ENCODE assay signal across 14 mouse cellular contexts in the genomic region with DNA sequence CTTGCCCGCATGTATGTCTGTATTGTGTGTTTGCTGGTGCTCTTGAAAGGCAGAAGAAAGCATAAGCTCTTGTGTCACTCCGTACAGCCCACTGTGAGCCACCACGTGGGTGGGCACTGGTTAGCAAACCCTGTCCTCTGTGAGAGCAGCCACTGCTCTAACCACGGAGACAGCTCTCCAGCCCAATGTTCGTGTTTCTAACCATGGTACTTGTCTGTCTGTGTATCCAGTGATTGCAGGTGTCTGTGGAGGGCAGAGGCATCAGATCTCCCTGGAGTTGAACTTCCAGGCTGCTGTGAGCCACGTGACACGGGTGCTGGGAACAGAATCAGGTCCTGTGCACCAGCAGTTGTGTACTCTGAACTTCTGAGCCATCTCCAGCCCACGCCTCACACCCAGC. TPM values are rescaled to one million over a fixed set of nuclear protein-coding genes. Genes with fewer than 3 reads are reported as not detected.
"Had no signal": no experiment of that assay in that cellular context is flagged by ENCODE, and none has a peak within 500 bp of the region (broad histone marks: within the 10 kb centered on the region; RNA-seq: fewer than 3 reads in every experiment).

No protein-coding gene starts in this region.

- H3K27me3 ChIP-seq: liver, embryonic 12.5 days; midbrain, embryonic 13.5 days; midbrain, embryonic 15.5 days; neural tube, embryonic 12.5 days had no signal

- H3K4me2 ChIP-seq: liver, embryonic 12.5 days; lung, embryonic 14.5 days; midbrain, embryonic 11.5 days; midbrain, embryonic 13.5 days; midbrain, embryonic 15.5 days; neural tube, embryonic 12.5 days had no signal

- H3K9me3 ChIP-seq: liver, embryonic 12.5 days; midbrain, embryonic 13.5 days; midbrain, embryonic 15.5 days; neural tube, embryonic 12.5 days had no signal

- ATAC-seq: liver, embryonic 12.5 days; midbrain, embryonic 13.5 days; midbrain, embryonic 15.5 days had no signal

- H3K4me3 ChIP-seq: liver, embryonic 12.5 days; midbrain, embryonic 13.5 days; midbrain, embryonic 15.5 days; neural tube, embryonic 12.5 days had no signal

- H3K9ac ChIP-seq: liver, embryonic 12.5 days; liver, embryonic 14.5 days; lung, embryonic 14.5 days; midbrain, embryonic 13.5 days; midbrain, embryonic 15.5 days; neural tube, embryonic 12.5 days had no signal

- H3K27ac ChIP-seq: liver, embryonic 12.5 days; liver, embryonic 14.5 days; midbrain, embryonic 13.5 days; midbrain, embryonic 15.5 days; neural tube, embryonic 12.5 days had no signal

- DNase-seq: lung, adult 18-20 months; lung, postnatal 10 days; lung, postnatal 4 days; right cerebral cortex, postnatal 14 days; thymus, adult 18-20 months; thymus, postnatal 14 days; thymus, postnatal 36 days had no signal

RNA-seq across cellular contexts. Expression of gene D930020B18Rik, which starts 59.1 kb away (rescaled TPM):
- polyA plus RNA-seq: midbrain, embryonic 11.5 days; neural tube, embryonic 12.5 days had no signal
